Mouse (Mus musculus) CH12.LX (cell line): ENCODE data around the gene Zfhx3. TPM values are rescaled to one million over a fixed set of nuclear protein-coding genes. Genes with fewer than 3 reads are reported as not detected.

Source experiments
- DNase-seq: peaks from one replicate; pipeline ENCODE4 v3.0.0-alpha.2; 2013; ENCODE audit errors: extremely low read depth
- H3K27ac ChIP-seq: 2 replicates; pipeline ENCODE4 v1.5.1; 2012; ENCODE audit warnings: low read depth, mild to moderate bottlenecking, control low read depth, moderate library complexity; ENCODE audit not compliant: insufficient read depth
- H3K27me3 ChIP-seq: replicated peaks from 2 replicates; pipeline ENCODE3; 2012; ENCODE audit warnings: inconsistent platforms
- H3K36me3 ChIP-seq, 2 experiments: replicated peaks in 1 of 2; 2 replicates each; pipeline versions ENCODE3 to v1.6.1; 2012; ENCODE audit warnings: inconsistent platforms in 1 of 2, low read length in 1 of 2, mild to moderate bottlenecking in 1 of 2, mixed read lengths in 1 of 2, moderate library complexity in 1 of 2; ENCODE audit not compliant: control insufficient read depth in 1 of 2, insufficient read depth in 1 of 2
- H3K4me1 ChIP-seq, 2 experiments: 2 replicates each; pipeline ENCODE4 v1.6.1; 2012; ENCODE audit warnings: inconsistent platforms in 1 of 2, moderate library complexity in 1 of 2; ENCODE audit not compliant: insufficient read depth in 2 of 2, control insufficient read depth in 1 of 2
- H3K4me2 ChIP-seq: 2 replicates; pipeline ENCODE4 v1.6.1; 2012; ENCODE audit warnings: low read depth, mild to moderate bottlenecking, control low read depth; ENCODE audit not compliant: poor library complexity, insufficient read depth, severe bottlenecking
- H3K4me3 ChIP-seq, 3 experiments: fragments of 150-350 bp in 1 of 3; sonication (generic) in 1 of 3; replicated peaks in 1 of 3; 2 replicates each; pipeline versions ENCODE3 to v1.5.1; 2011 to 2012; ENCODE audit warnings: low read depth in 2 of 3, low read length in 2 of 3, mild to moderate bottlenecking in 2 of 3, moderate library complexity in 2 of 3, control low read depth in 1 of 3, improper control_type of control experiment in 1 of 3, inconsistent platforms in 1 of 3, mixed read lengths in 1 of 3; ENCODE audit not compliant: poor library complexity in 1 of 3
- H3K79me2 ChIP-seq: replicated peaks from 2 replicates; pipeline ENCODE4 v1.6.1; 2012; ENCODE audit warnings: mild to moderate bottlenecking, moderate library complexity; ENCODE audit not compliant: control insufficient read depth, poor library complexity, insufficient read depth, severe bottlenecking; ENCODE audit errors: extremely low read depth
- H3K9ac ChIP-seq: 2 replicates; pipeline ENCODE4 v1.6.1; 2012; ENCODE audit warnings: low read depth, mild to moderate bottlenecking, control low read depth, moderate library complexity; ENCODE audit not compliant: insufficient read depth
- H3K9me3 ChIP-seq: replicated peaks from 2 replicates; pipeline ENCODE3; 2012; ENCODE audit warnings: low read length, inconsistent platforms, mixed read lengths
- BHLHE40 ChIP-seq: IDR thresholded peaks from 2 replicates; pipeline ENCODE4 v1.6.1; 2011; ENCODE audit warnings: mild to moderate bottlenecking, low read depth, low read length, improper control_type of control experiment
- CHD1 ChIP-seq: IDR thresholded peaks from 2 replicates; pipeline ENCODE4 v1.6.1; 2012; ENCODE audit warnings: low read depth, low read length, improper control_type of control experiment, inconsistent platforms
- CTCF ChIP-seq, 2 experiments: IDR thresholded peaks in 1 of 2; conservative IDR thresholded peaks in 1 of 2; 2 replicates each; pipeline ENCODE4 v1.5.1; 2011 to 2012; ENCODE audit warnings: low read depth in 2 of 2, low read length in 2 of 2, improper control_type of control experiment in 1 of 2, inconsistent platforms in 1 of 2, mild to moderate bottlenecking in 1 of 2, moderate library complexity in 1 of 2
- ELF1 ChIP-seq: IDR thresholded peaks from 2 replicates; pipeline ENCODE4 v1.6.1; 2014; ENCODE audit warnings: low read depth, mild to moderate bottlenecking, inconsistent platforms, low read length, improper control_type of control experiment
- EP300 ChIP-seq: IDR thresholded peaks from 2 replicates; pipeline ENCODE4 v1.6.1; 2011; ENCODE audit warnings: low read length, improper control_type of control experiment
- GABPA ChIP-seq: IDR thresholded peaks from 2 replicates; pipeline ENCODE4 v1.6.1; 2012; ENCODE audit warnings: low read depth, low read length, improper control_type of control experiment, inconsistent platforms; ENCODE audit not compliant: insufficient replicate concordance
- HCFC1 ChIP-seq: IDR thresholded peaks from 2 replicates; pipeline ENCODE4 v1.6.1; 2012; ENCODE audit warnings: low read depth, mild to moderate bottlenecking, inconsistent platforms, low read length, improper control_type of control experiment
- IRF4 ChIP-seq: IDR thresholded peaks from 2 replicates; pipeline ENCODE4 v1.6.1; 2014; ENCODE audit warnings: low read depth, mild to moderate bottlenecking, inconsistent platforms, low read length, improper control_type of control experiment
- JUND ChIP-seq: conservative IDR thresholded peaks from 2 replicates; pipeline ENCODE4 v1.6.1; 2011; ENCODE audit warnings: low read depth, low read length, improper control_type of control experiment
- KAT2A ChIP-seq: IDR thresholded peaks from 2 replicates; pipeline ENCODE4 v1.6.1; 2012; ENCODE audit warnings: low read length, improper control_type of control experiment, inconsistent platforms; ENCODE audit not compliant: insufficient replicate concordance
- MEF2A ChIP-seq: IDR thresholded peaks from 2 replicates; pipeline ENCODE4 v1.6.1; 2014; ENCODE audit warnings: low read depth, mild to moderate bottlenecking, inconsistent platforms, low read length, improper control_type of control experiment, borderline replicate concordance
- NELFE ChIP-seq: IDR thresholded peaks from 2 replicates; pipeline ENCODE4 v1.6.1; 2011; ENCODE audit warnings: low read depth, low read length, improper control_type of control experiment
- NRF1 ChIP-seq: IDR thresholded peaks from 2 replicates; pipeline ENCODE4 v1.6.1; 2014; ENCODE audit warnings: low read depth, mild to moderate bottlenecking, inconsistent platforms, low read length, improper control_type of control experiment, moderate library complexity
- PAX5 ChIP-seq: IDR thresholded peaks from 2 replicates; pipeline ENCODE4 v1.6.1; 2012; ENCODE audit warnings: low read length, inconsistent platforms, mixed read lengths
- RAD21 ChIP-seq: IDR thresholded peaks from 2 replicates; pipeline ENCODE4 v1.6.1; 2011; ENCODE audit warnings: low read depth, mild to moderate bottlenecking, low read length, improper control_type of control experiment, moderate library complexity
- UBTF ChIP-seq: IDR thresholded peaks from 2 replicates; pipeline ENCODE4 v1.6.1; 2012; ENCODE audit warnings: low read depth, mild to moderate bottlenecking, inconsistent platforms, low read length, improper control_type of control experiment, moderate library complexity
- USF1 ChIP-seq: IDR thresholded peaks from 2 replicates; pipeline ENCODE4 v1.6.1; 2014; ENCODE audit warnings: low read depth, mild to moderate bottlenecking, inconsistent platforms, low read length, improper control_type of control experiment
- ZC3H11A ChIP-seq: IDR thresholded peaks from 2 replicates; pipeline ENCODE4 v1.6.1; 2012; ENCODE audit warnings: low read depth, mild to moderate bottlenecking, inconsistent platforms, low read length, improper control_type of control experiment
- ZNF384 ChIP-seq: IDR thresholded peaks from 2 replicates; pipeline ENCODE4 v1.6.1; 2012; ENCODE audit warnings: low read depth, low read length, improper control_type of control experiment, inconsistent platforms
- dilution Hi-C: fragments of 300-500 bp; cut with MboI; formaldehyde crosslinking; loops from 2 replicates; pipeline ENCODE4 v1.14.3; 2020; ENCODE audit warnings: low sequenced_read_pairs; ENCODE audit not compliant: extremely low pct_unique_long_range_greater_than_20kb, extremely low pct_ligation_motif_present
- in situ Hi-C: fragments of 300-500 bp; cut with MboI; formaldehyde crosslinking; loops from 3 replicates; pipeline ENCODE4 v1.14.3; 2019; ENCODE audit warnings: low sequenced_read_pairs, low pct_ligation_motif_present, low pct_unique_long_range_greater_than_20kb, mixed read lengths
- polyA plus RNA-seq: library from polyadenylated mRNA; unstranded; fragments of >175 nt; gene quantifications from 2 replicates; pipeline ENCODE4 v1.2.1, GENCODE M21; 2012; ENCODE audit warnings: low read depth; ENCODE audit not compliant: insufficient read length
- total RNA-seq, 2 experiments: library from RNA; depleted of rRNA; stranded (reverse); fragments of 300-350 nt in 1 of 2; fragments of >200 nt in 1 of 2; gene quantifications; 2 replicates each; pipeline ENCODE4 v1.2.3; 2012 to 2014

The Zfhx3 gene
- total and polyA plus RNA-seq, 3 experiments = 0.05 to 0.76 (median 0.68) TPM

GRCm38 (mm10) chr8:108625571-108626120, 683.2 kb downstream of the Zfhx3 start:
- in situ Hi-C loops = no loop called here
- Histone ChIP-seq H3K27me3 (no peaks in the 10 kb centered on the region), H3K9ac (no peak overlapping the region), H3K9me3 (no peaks in the 10 kb centered on the region)
- no peak for TF ChIP-seq NELFE
- no peak for TF ChIP-seq RAD21
- TF ChIP-seq PAX5 = no peak
- TF ChIP-seq, all 38 proteins: peak for 0
- H3K36me3 ChIP-seq = no peaks in the 10 kb centered on the region
- H3K4me2 ChIP-seq = no peak overlapping the region
- dilution Hi-C loops = no loop called here
- H3K27ac ChIP-seq = no peak overlapping the region
- no peak overlapping the region for H3K4me3 ChIP-seq
- H3K4me1 ChIP-seq = no peaks in the 10 kb centered on the region
- no peak for DNase-seq
- no peaks in the 10 kb centered on the region for H3K79me2 ChIP-seq

GRCm38 (mm10) chr8:108631069-108631468, 688.6 kb downstream of the Zfhx3 start:
- no peaks in the 10 kb centered on the region for H3K27me3 ChIP-seq
- H3K79me2 ChIP-seq = no peaks in the 10 kb centered on the region
- dilution Hi-C loops = no loop called here
- H3K36me3 ChIP-seq = no peaks in the 10 kb centered on the region
- no peaks in the 10 kb centered on the region for H3K9me3 ChIP-seq
- TF ChIP-seq GABPA (no peak), MEF2A (no peak), ELF1 (no peak), USF1 (peak; percentile 23), IRF4 (no peak), UBTF (no peak), BHLHE40 (no peak)
- TF ChIP-seq, all 38 proteins: peak for 1
- no peak overlapping the region for H3K4me2 ChIP-seq
- peak; percentile 33 for DNase-seq
- H3K4me1 ChIP-seq = peaks cover 0 to 5% of the 10 kb centered on the region in 2 experiments; a peak in 1 of 4 replicates
- no peak overlapping the region for H3K27ac ChIP-seq
- no peak overlapping the region for H3K9ac ChIP-seq
- H3K4me3 ChIP-seq = no peak overlapping the region
- in situ Hi-C loops = no loop called here

- no peak for DNase-seq
- H3K9me3 ChIP-seq = no peaks in the 10 kb centered on the region
- H3K4me2 ChIP-seq = no peak overlapping the region
- H3K27ac ChIP-seq = no peak overlapping the region
- H3K4me1 ChIP-seq = peaks cover 0 to 5% of the 10 kb centered on the region in 2 experiments; a peak in 1 of 4 replicates
- H3K79me2 ChIP-seq = no peaks in the 10 kb centered on the region
- dilution Hi-C loops = no loop called here
- H3K36me3 ChIP-seq = no peaks in the 10 kb centered on the region
- TF ChIP-seq IRF4 = no peak
- TF ChIP-seq NRF1 = no peak
- TF ChIP-seq KAT2A = no peak
- TF ChIP-seq GABPA = no peak
- no peak for TF ChIP-seq EP300
- no peak for TF ChIP-seq ZC3H11A
- TF ChIP-seq JUND = no peak
- TF ChIP-seq NELFE = no peak
- no peak for TF ChIP-seq ELF1
- no peak for TF ChIP-seq HCFC1
- no peak for TF ChIP-seq CTCF (conservative IDR thresholded peaks at IDR 0.05 in 1 of 2, IDR thresholded peaks at IDR 0.05 in 1 of 2; ENCODE audit: low read depth in 2 of 2, low read length in 2 of 2)
- TF ChIP-seq CHD1 = no peak
- TF ChIP-seq ZNF384 = no peak
- H3K4me3 ChIP-seq = no peak overlapping the region
- H3K27me3 ChIP-seq = no peaks in the 10 kb centered on the region
- no peak overlapping the region for H3K9ac ChIP-seq
- in situ Hi-C loops = no loop called here
Measured at GRCm38 (mm10) chr8:108634282-108634681, 691.8 kb downstream of the Zfhx3 start.
